ENCODE assay signal across 32 mouse cellular contexts in the genomic region with DNA sequence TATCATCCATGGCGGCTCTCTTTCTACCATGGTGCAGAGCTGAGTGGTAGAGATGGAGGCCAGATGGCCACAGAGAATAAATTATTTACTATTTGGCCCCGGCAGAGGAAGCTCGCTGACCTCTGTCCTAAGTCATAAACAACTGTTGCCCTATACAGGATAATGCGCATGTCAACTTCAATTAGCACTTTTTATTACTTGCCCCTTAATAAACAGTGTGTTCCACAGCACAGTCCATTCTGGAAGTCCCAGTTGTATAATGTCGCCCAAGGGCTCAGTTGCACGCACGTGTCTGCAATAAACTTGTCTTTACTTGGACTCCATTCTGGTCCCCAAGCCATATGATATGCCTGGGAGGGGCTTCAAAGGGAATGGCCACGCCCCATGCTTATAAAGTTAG.
A peak's percentile ranks its signal among the peaks of the same experiment; 100 is the strongest.
DNase-seq lines count a peak whose midpoint lies in the region; ATAC-seq and TF ChIP-seq lines count a peak whose summit lies in the region.
"Had no signal": no experiment of that assay in that cellular context is flagged by ENCODE, and none has a peak within 500 bp of the region (broad histone marks: within the 10 kb centered on the region; RNA-seq: fewer than 3 reads in every experiment).

No protein-coding gene starts in this region.

- H3K9me3 ChIP-seq in kidney, embryonic 15.5 days (replicated peaks) = no peaks in the 10 kb centered on the region
- H3K9me3 ChIP-seq in lung, embryonic 14.5 days (ENCODE audit: low read depth, low read length) = no peaks in the 10 kb centered on the region
- H3K9me3 ChIP-seq: embryonic facial prominence, embryonic 10.5 days; embryonic facial prominence, embryonic 15.5 days; forebrain, embryonic 13.5 days; G1E; heart, embryonic 13.5 days; hindbrain, embryonic 10.5 days; hindbrain, embryonic 15.5 days; limb, embryonic 13.5 days; neural tube, embryonic 12.5 days had no signal

- peak; percentile 30 for DNase-seq in cerebellum, adult 9-11 months
- no peak for DNase-seq in cerebellum, postnatal 36 days
- DNase-seq in kidney, adult 11 months = no peak
- peak; percentile 85 for DNase-seq in lung, embryonic 14.5 days
- DNase-seq in lung, adult 18-20 months = no peak
- peak; percentile 68 for DNase-seq in hindlimb bud, embryonic 11.5 days (ENCODE audit: extremely low spot score, low read depth, low spot score)
- DNase-seq in left cerebral cortex, postnatal 25 days (ENCODE audit: low spot score in 2 of 2) = no peak
- DNase-seq: adrenal gland, adult 8-10 months; cerebellum, adult 9-10 months; gastrocnemius, postnatal 25 days; heart, adult 18-20 months; heart, postnatal 10 days; kidney, postnatal 4 days; lung, postnatal 14 days; right cerebral cortex, adult 18-20 months; spleen, adult 18-20 months; thymus, adult 2 months; thymus, postnatal 36 days had no signal

- no peaks in the 10 kb centered on the region for H3K36me3 ChIP-seq in kidney, embryonic 15.5 days
- H3K36me3 ChIP-seq in lung, embryonic 14.5 days (ENCODE audit: insufficient read depth) = no peaks in the 10 kb centered on the region
- H3K36me3 ChIP-seq: embryonic facial prominence, embryonic 10.5 days; embryonic facial prominence, embryonic 15.5 days; G1E; heart, embryonic 13.5 days; hindbrain, embryonic 10.5 days; hindbrain, embryonic 15.5 days; limb, embryonic 13.5 days; neural tube, embryonic 12.5 days had no signal

- H3K4me3 ChIP-seq in kidney, embryonic 15.5 days (replicated peaks) = no peak overlapping the region
- no peak overlapping the region for H3K4me3 ChIP-seq in lung, embryonic 14.5 days (ENCODE audit: low read depth, low read length)
- H3K4me3 ChIP-seq: embryonic facial prominence, embryonic 10.5 days; embryonic facial prominence, embryonic 15.5 days; forebrain, embryonic 13.5 days; heart, embryonic 13.5 days; hindbrain, embryonic 10.5 days; hindbrain, embryonic 15.5 days; limb, embryonic 13.5 days; myocyte; neural tube, embryonic 12.5 days had no signal

- ATAC-seq in kidney, embryonic 15.5 days (replicated peaks; ENCODE audit: low FRiP score) = 0 out of 2 replicates have a peak, but pooled peaks have one; percentile 25
- peak; percentile 94 for ATAC-seq in lung, embryonic 14.5 days (ENCODE audit: insufficient read depth)
- ATAC-seq: forebrain, embryonic 13.5 days; midbrain, embryonic 16.5 days had no signal

- H3K27me3 ChIP-seq in kidney, embryonic 15.5 days = 0 out of 2 replicates have a peak, but pooled peaks cover 8% of the 10 kb centered on the region
- H3K27me3 ChIP-seq in lung, embryonic 14.5 days (ENCODE audit: insufficient read depth, low read length) = no peaks in the 10 kb centered on the region
- H3K27me3 ChIP-seq: embryonic facial prominence, embryonic 15.5 days; forebrain, embryonic 13.5 days; hindbrain, embryonic 15.5 days; neural tube, embryonic 12.5 days had no signal

- no peak overlapping the region for H3K9ac ChIP-seq in kidney, embryonic 15.5 days
- H3K9ac ChIP-seq in lung, embryonic 14.5 days = no peak overlapping the region
- H3K9ac ChIP-seq: embryonic facial prominence, embryonic 15.5 days; forebrain, embryonic 13.5 days; heart, embryonic 13.5 days; hindbrain, embryonic 15.5 days; limb, embryonic 13.5 days; neural tube, embryonic 12.5 days had no signal

- intact Hi-C loops in left cerebral cortex, postnatal 25 days (cut with DNase I) = no loop called here

- peaks cover 8% of the 10 kb centered on the region; the same call in 1 of the 2 replicates for H3K4me1 ChIP-seq in kidney, embryonic 15.5 days
- no peaks in the 10 kb centered on the region for H3K4me1 ChIP-seq in lung, embryonic 14.5 days (ENCODE audit: insufficient read depth)
- H3K4me1 ChIP-seq: embryonic facial prominence, embryonic 15.5 days; forebrain, embryonic 13.5 days; heart, embryonic 13.5 days; hindbrain, embryonic 10.5 days; hindbrain, embryonic 15.5 days; neural tube, embryonic 12.5 days had no signal

- no peak overlapping the region for H3K4me2 ChIP-seq in kidney, embryonic 15.5 days
- no peak overlapping the region for H3K4me2 ChIP-seq in lung, embryonic 14.5 days
- H3K4me2 ChIP-seq: embryonic facial prominence, embryonic 15.5 days; forebrain, embryonic 13.5 days; heart, embryonic 13.5 days; hindbrain, embryonic 15.5 days; limb, embryonic 13.5 days; liver, embryonic 11.5 days; midbrain, embryonic 11.5 days; neural tube, embryonic 12.5 days had no signal

- H3K27ac ChIP-seq in kidney, embryonic 15.5 days = no peak overlapping the region
- no peak overlapping the region for H3K27ac ChIP-seq in lung, embryonic 14.5 days (ENCODE audit: low read depth)
- H3K27ac ChIP-seq: embryonic facial prominence, embryonic 10.5 days; embryonic facial prominence, embryonic 15.5 days; forebrain, embryonic 13.5 days; heart, embryonic 13.5 days; hindbrain, embryonic 10.5 days; hindbrain, embryonic 15.5 days; limb, embryonic 13.5 days; neural tube, embryonic 12.5 days had no signal

- no peak for TF ChIP-seq CTCF in lung, embryonic 14.5 days (IDR thresholded peaks at IDR 0.05; ENCODE audit: low read depth)

- WGBS in kidney, embryonic 15.5 days = 37% methylated on average over 8 of the region's 8 CpGs
- 49% methylated on average over 8 of the region's 8 CpGs for WGBS in lung, embryonic 14.5 days

Comparison
In these comparisons a context has a peak if more than half of its experiments do, and no peak if none do; other contexts are left out.
1. DNase-seq: peak in cerebellum, adult 9-11 months (single experiment), lung, embryonic 14.5 days (single experiment) and hindlimb bud, embryonic 11.5 days (single experiment); none in cerebellum, postnatal 36 days (0 of 2), kidney, adult 11 months (single experiment), lung, adult 18-20 months (0 of 2) and left cerebral cortex, postnatal 25 days (0 of 2).